Mouse (Mus musculus) liver, embryonic 14.5 days (tissue): Measurements from ENCODE around the gene Gnaq.

Source experiments
- CTCF ChIP-seq: IDR thresholded peaks from 2 replicates; pipeline ENCODE4 v1.5.1; 2016; ENCODE audit warnings: antibody characterized with exemption, low read depth, control low read depth
- EP300 ChIP-seq: IDR thresholded peaks from 2 replicates; pipeline ENCODE4 v1.6.1; 2016; ENCODE audit warnings: antibody characterized with exemption, low read depth

DNA sequence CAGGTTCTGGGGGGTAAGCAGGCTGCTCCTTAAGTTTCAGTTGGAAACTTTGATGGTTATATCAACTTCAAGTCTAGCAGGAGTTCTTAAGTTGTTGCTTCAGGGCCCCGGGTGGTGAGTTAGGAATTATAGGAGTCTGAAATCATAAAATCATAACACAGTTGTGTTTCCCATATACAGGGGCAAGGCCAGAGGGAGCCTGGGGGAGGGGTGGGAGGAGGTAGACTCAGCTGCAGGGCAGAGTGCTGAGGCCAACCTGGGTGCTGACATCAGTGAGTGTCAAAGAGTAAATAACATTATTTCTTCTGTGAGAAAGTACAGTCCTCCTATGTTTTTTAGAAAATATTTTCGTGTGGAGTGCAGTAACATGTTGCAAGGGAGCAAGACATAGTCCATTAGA lies 55.3 kb downstream of the Gnaq start:
- TF ChIP-seq EP300 (no peak), CTCF (no peak)
